Mouse (Mus musculus): ENCODE data around the gene Khdc4. TPM values are rescaled to one million over a fixed set of nuclear protein-coding genes. Genes with fewer than 3 reads are reported as not detected.

The Khdc4 gene
- polyA plus RNA-seq, 1 experiment from 2014 or later, result 122 TPM

DNA sequence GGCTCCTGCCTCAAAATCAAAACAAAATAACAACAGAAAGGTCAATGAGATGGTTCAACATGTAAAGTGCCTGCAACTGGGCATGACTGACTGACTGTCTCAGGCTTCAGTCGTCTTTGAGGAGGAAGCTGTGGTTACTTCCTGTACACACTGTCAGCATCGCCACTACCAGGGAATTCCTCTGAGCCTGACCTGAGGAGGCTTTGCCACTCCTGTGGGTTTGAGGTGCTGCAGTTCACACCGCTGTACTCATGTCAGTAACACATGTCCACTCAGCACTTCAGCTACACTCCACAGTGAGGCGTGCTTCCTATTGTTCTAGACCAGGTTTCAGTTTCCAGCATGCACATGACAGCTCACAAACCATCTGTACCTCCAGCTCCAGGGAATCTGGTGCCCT, 21.5 kb upstream of the Khdc4 start:
- Histone ChIP-seq H3K4me3 (no peak overlapping the region), H3K9me3 (no peaks in the 10 kb centered on the region), H3K4me2 (replicated peaks) (no peak overlapping the region), H3K9ac (replicated peaks) (no peak overlapping the region), H3K36me3 (no peaks in the 10 kb centered on the region), H3K4me1 (no peaks in the 10 kb centered on the region), H3K27me3 (no peaks in the 10 kb centered on the region), H3K27ac (replicated peaks) (no peak overlapping the region)
- 78% methylated on average over 4 of the region's 4 CpGs for WGBS
- no peak for ATAC-seq (ENCODE audit: low FRiP score, low read depth)

GRCm38 (mm10) chr3:88677399-88677798, 8.2 kb upstream of the Khdc4 start:
- Histone ChIP-seq H3K9me3 (no peaks in the 10 kb centered on the region), H3K36me3 (no peaks in the 10 kb centered on the region), H3K27me3 (no peaks in the 10 kb centered on the region), H3K4me2 (replicated peaks) (peak overlapping the region; percentile 55), H3K4me1 (0 out of 2 replicates have a peak, but pooled peaks cover 3% of the 10 kb centered on the region), H3K9ac (replicated peaks) (peak overlapping the region; percentile 58; the same call in 1 of the 2 replicates), H3K4me3 (peak overlapping the region; percentile 31), H3K27ac (replicated peaks) (no peak overlapping the region)
- peak; percentile 60; the same call in 1 of the 2 replicates for ATAC-seq (ENCODE audit: low FRiP score, low read depth)
- 7% methylated on average over 11 of the region's 11 CpGs for WGBS

DNA sequence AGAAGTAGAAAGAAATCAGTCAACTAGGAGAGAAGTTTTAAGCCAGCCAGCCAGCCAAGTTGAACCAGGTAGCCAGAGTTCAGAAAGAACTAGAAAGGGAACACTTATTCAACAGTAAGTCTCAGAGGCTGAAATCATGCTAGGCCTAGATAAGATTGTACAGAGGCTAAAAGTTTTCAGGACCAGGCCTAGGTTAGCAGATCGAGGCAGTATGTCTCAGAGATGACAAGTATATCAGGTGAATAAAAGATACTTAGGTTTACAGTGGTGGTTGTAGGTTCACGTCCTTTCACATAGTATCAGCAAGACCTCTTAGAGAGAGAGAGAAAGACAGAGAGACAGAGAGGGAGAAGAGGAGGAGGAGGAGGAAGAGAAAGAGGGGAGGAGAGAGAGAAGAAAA, 1.8 kb upstream of the Khdc4 start:
- Histone ChIP-seq H3K4me3 (no peak overlapping the region), H3K4me1 (peaks cover 24% of the 10 kb centered on the region), H3K27ac (replicated peaks) (no peak overlapping the region), H3K9me3 (no peaks in the 10 kb centered on the region), H3K27me3 (no peaks in the 10 kb centered on the region), H3K36me3 (peaks cover 9% of the 10 kb centered on the region; the same call in 1 of the 2 replicates), H3K9ac (replicated peaks) (no peak overlapping the region), H3K4me2 (replicated peaks) (no peak overlapping the region)
- ATAC-seq (ENCODE audit: low FRiP score, low read depth), result no peak
- WGBS, result 87% methylated on average over 2 of the region's 2 CpGs

GRCm38 (mm10) chr3:88684236-88684979, 1.2 kb upstream of the Khdc4 start:
- Histone ChIP-seq H3K4me3 (peak overlapping the region; percentile 98; the same call in 1 of the 2 replicates), H3K9ac (replicated peaks) (peak overlapping the region; percentile 56; the same call in 1 of the 2 replicates), H3K27me3 (no peaks in the 10 kb centered on the region), H3K9me3 (no peaks in the 10 kb centered on the region), H3K4me1 (peaks cover 24% of the 10 kb centered on the region), H3K27ac (replicated peaks) (no peak overlapping the region), H3K36me3 (peaks cover 15% of the 10 kb centered on the region), H3K4me2 (replicated peaks) (peak overlapping the region; percentile 84)
- ATAC-seq (ENCODE audit: low FRiP score, low read depth), result no peak
- WGBS, result 67% methylated on average over 8 of the region's 8 CpGs

- under 1% methylated on average over 44 of the region's 45 CpGs for WGBS
- H3K4me3 ChIP-seq, result peak overlapping the region; percentile 98
- H3K36me3 ChIP-seq, result peaks cover 31% of the 10 kb centered on the region
- ATAC-seq (ENCODE audit: low FRiP score, low read depth), result peak; percentile 64
- H3K27ac ChIP-seq (replicated peaks), result peak overlapping the region; percentile 89
- H3K9me3 ChIP-seq, result no peaks in the 10 kb centered on the region
- peak overlapping the region; percentile 97 for H3K9ac ChIP-seq (replicated peaks)
- no peaks in the 10 kb centered on the region for H3K27me3 ChIP-seq
- peaks cover 24% of the 10 kb centered on the region for H3K4me1 ChIP-seq
- peak overlapping the region; percentile 84 for H3K4me2 ChIP-seq (replicated peaks)
Observed at GRCm38 (mm10) chr3:88685958-88686451, 402 bp downstream of the Khdc4 start.

GRCm38 (mm10) chr3:88686734-88687611, 1.4 kb downstream of the Khdc4 start:
- Histone ChIP-seq H3K9ac (replicated peaks) (peak overlapping the region; percentile 97), H3K36me3 (peaks cover 40% of the 10 kb centered on the region), H3K27ac (replicated peaks) (peak overlapping the region; percentile 89), H3K4me2 (replicated peaks) (peak overlapping the region; percentile 84), H3K9me3 (no peaks in the 10 kb centered on the region), H3K27me3 (no peaks in the 10 kb centered on the region), H3K4me3 (peak overlapping the region; percentile 98), H3K4me1 (peaks cover 24% of the 10 kb centered on the region)
- no peak for ATAC-seq (ENCODE audit: low FRiP score, low read depth)
- 65% methylated on average over 13 of the region's 13 CpGs for WGBS

DNA sequence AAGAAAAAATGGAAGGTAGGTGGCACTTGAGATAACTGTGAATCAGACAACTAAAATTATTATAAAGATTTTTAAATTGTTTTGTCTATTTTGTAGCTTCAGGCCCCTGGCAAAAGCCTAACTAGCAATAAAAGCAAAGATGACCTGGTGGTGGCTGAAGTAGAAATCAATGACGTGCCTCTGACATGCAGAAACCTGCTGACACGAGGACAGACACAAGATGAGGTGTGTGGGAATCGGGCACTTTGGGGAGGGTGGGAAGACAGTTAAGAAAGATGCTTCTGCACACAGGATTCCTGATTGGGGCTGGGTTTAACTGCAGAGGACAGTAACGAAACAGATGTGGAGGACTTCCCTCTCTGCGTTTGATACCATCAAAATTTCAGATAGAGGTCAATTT, 3.5 kb downstream of the Khdc4 start:
- Histone ChIP-seq H3K4me1 (peaks cover 24% of the 10 kb centered on the region), H3K36me3 (peaks cover 57% of the 10 kb centered on the region), H3K27me3 (no peaks in the 10 kb centered on the region), H3K4me3 (no peak overlapping the region), H3K9ac (replicated peaks) (no peak overlapping the region), H3K4me2 (replicated peaks) (no peak overlapping the region), H3K27ac (replicated peaks) (no peak overlapping the region), H3K9me3 (no peaks in the 10 kb centered on the region)
- 93% methylated on average over 5 of the region's 5 CpGs for WGBS
- no peak for ATAC-seq (ENCODE audit: low FRiP score, low read depth)

- Histone ChIP-seq H3K4me1 (no peaks in the 10 kb centered on the region), H3K36me3 (peaks cover 94% of the 10 kb centered on the region), H3K4me2 (replicated peaks) (no peak overlapping the region), H3K27me3 (no peaks in the 10 kb centered on the region), H3K9me3 (no peaks in the 10 kb centered on the region), H3K4me3 (no peak overlapping the region), H3K9ac (replicated peaks) (no peak overlapping the region), H3K27ac (replicated peaks) (no peak overlapping the region)
- ATAC-seq (ENCODE audit: low FRiP score, low read depth), result no peak
Observed at GRCm38 (mm10) chr3:88695545-88695944, 9.9 kb downstream of the Khdc4 start.

DNA sequence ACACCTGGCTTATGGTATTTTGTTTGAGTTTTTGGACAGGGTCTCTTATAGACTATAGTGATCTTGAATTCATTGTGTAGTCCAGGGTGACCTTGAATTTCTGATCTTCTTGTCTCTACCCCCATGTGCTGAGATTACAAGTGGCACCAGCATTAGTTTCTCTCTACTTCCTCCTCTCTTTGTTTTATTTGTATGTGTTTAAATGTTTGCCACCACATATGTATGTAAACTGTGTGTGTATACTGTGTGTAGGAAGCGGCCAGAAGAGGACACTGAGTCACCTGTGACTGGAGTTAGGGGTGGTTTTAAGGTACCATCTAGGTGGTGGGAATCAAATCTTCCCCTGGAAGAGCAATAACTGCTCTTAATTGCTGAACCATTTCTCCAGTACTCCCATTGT, 12.4 kb downstream of the Khdc4 start:
- H3K4me1 ChIP-seq, result no peaks in the 10 kb centered on the region
- ATAC-seq (ENCODE audit: low FRiP score, low read depth), result no peak
- no peak overlapping the region for H3K9ac ChIP-seq (replicated peaks)
- H3K27ac ChIP-seq (replicated peaks), result no peak overlapping the region
- H3K4me3 ChIP-seq, result no peak overlapping the region
- WGBS, result 97% methylated on average over 1 of the region's 1 CpGs
- no peak overlapping the region for H3K4me2 ChIP-seq (replicated peaks)
- H3K36me3 ChIP-seq, result peaks cover 92% of the 10 kb centered on the region
- H3K9me3 ChIP-seq, result no peaks in the 10 kb centered on the region
- no peaks in the 10 kb centered on the region for H3K27me3 ChIP-seq

GRCm38 (mm10) chr3:88698834-88699233, 13.2 kb downstream of the Khdc4 start:
- no peak overlapping the region for H3K4me2 ChIP-seq (replicated peaks)
- H3K4me3 ChIP-seq, result no peak overlapping the region
- ATAC-seq (ENCODE audit: low FRiP score, low read depth), result no peak
- H3K27me3 ChIP-seq, result no peaks in the 10 kb centered on the region
- WGBS, result 93% methylated on average over 6 of the region's 6 CpGs
- no peak overlapping the region for H3K9ac ChIP-seq (replicated peaks)
- no peaks in the 10 kb centered on the region for H3K9me3 ChIP-seq
- H3K36me3 ChIP-seq, result peaks cover 93% of the 10 kb centered on the region
- no peak overlapping the region for H3K27ac ChIP-seq (replicated peaks)
- H3K4me1 ChIP-seq, result no peaks in the 10 kb centered on the region

- no peak overlapping the region for H3K27ac ChIP-seq (replicated peaks)
- H3K36me3 ChIP-seq, result peaks cover 93% of the 10 kb centered on the region
- H3K4me1 ChIP-seq, result no peaks in the 10 kb centered on the region
- H3K27me3 ChIP-seq, result no peaks in the 10 kb centered on the region
- WGBS, result 96% methylated on average over 3 of the region's 3 CpGs
- H3K9ac ChIP-seq (replicated peaks), result no peak overlapping the region
- H3K4me2 ChIP-seq (replicated peaks), result no peak overlapping the region
- no peaks in the 10 kb centered on the region for H3K9me3 ChIP-seq
- no peak for ATAC-seq (ENCODE audit: low FRiP score, low read depth)
- H3K4me3 ChIP-seq, result no peak overlapping the region
Observed at GRCm38 (mm10) chr3:88700247-88700646, 14.6 kb downstream of the Khdc4 start.

DNA sequence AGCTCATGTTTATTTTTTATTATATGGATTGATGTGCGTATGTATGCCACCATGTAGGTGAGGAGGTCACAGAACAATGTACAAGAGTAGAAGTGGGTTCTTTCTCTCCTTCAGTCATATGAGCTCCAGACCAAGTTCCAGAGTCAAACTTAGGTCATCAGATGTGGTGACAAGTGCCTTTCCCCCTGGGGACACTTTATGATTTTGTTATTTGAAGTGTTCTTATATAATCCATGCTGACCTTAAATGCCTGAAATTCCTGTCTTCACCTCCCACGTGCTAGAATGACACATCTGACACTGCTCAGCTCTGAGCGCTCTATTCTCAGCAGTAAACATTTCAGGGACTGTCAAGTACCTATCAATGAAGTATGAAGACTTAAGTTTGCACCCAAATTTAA, 15.6 kb downstream of the Khdc4 start:
- no peak overlapping the region for H3K4me2 ChIP-seq (replicated peaks)
- no peak for ATAC-seq (ENCODE audit: low FRiP score, low read depth)
- 82% methylated on average over 3 of the region's 3 CpGs for WGBS
- no peaks in the 10 kb centered on the region for H3K27me3 ChIP-seq
- no peaks in the 10 kb centered on the region for H3K9me3 ChIP-seq
- H3K4me3 ChIP-seq, result no peak overlapping the region
- no peaks in the 10 kb centered on the region for H3K4me1 ChIP-seq
- H3K36me3 ChIP-seq, result peaks cover 88% of the 10 kb centered on the region
- H3K27ac ChIP-seq (replicated peaks), result no peak overlapping the region
- H3K9ac ChIP-seq (replicated peaks), result no peak overlapping the region

Measured in midbrain, embryonic 12.5 days (tissue).